Mouse (Mus musculus): Measurements from ENCODE around the gene Gm20924. TPM values are rescaled to one million over a fixed set of nuclear protein-coding genes. Genes with fewer than 3 reads are reported as not detected.
"Not testable (repeated sequence)": the region's sequence is repeated elsewhere in the genome, so short reads cannot be mapped to it uniquely, and the experiment has no call there.

Gm20924 gene
- total RNA-seq (2021) = not detected
- long read RNA-seq = 0 reads

DNA sequence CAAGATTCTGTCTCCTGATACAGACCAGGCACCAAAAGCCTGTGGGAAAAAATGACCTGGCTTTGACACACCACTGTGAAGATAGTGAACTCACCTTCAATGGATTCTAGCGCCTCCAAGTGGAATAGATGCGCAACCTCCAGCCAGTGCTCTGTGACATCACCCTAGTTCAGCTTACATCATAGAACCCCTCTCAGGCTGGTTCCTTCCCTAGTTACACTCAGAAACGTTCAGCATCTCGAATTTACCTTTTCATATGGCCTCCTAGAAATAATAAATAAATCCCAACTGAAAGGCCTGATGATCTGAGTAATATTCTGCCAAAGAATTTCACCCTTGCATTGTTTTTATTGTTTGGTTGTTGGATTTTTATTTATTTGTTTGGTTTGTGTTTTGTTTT, at the start of gene Gm20924:
Gene Gm20924, minus strand, starts transcription at position 101 of the 400 bp plus-strand sequence.
- DNase-seq (ENCODE audit: low spot score in 2 of 2) = not testable (repeated sequence)

Other genes starting within 250 kb of the Gm20924 start
- not detected for gene Gm20736, start 170.2 kb upstream of the Gm20924 start, total RNA-seq (2021)